Mouse (Mus musculus) liver, embryonic 11.5 days (tissue): ENCODE data around the gene Ccdc13. TPM values are rescaled to one million over a fixed set of nuclear protein-coding genes. Genes with fewer than 3 reads are reported as not detected.

Experiments
- ATAC-seq: fragments of 200-750 bp; cut with Nextera tagmentation; replicated peaks from 2 replicates; pipeline ENCODE4 v1.8.0; 2017; ENCODE audit warnings: moderate number of reproducible peaks, mild to moderate bottlenecking, moderate TSS enrichment, moderate library complexity; ENCODE audit not compliant: low FRiP score
- DNase-seq: peaks from one replicate; pipeline ENCODE4 v3.0.0-alpha.2; 2017; ENCODE audit warnings: low spot score
- H3K27ac ChIP-seq: fragments of 300-500 bp; sonication (generic); 2 replicates; pipeline ENCODE4 v1.5.1; 2014; ENCODE audit warnings: mild to moderate bottlenecking, low read depth, low read length, control low read depth
- H3K27me3 ChIP-seq: fragments of 300-500 bp; sonication (generic); replicated peaks from 2 replicates; pipeline ENCODE4 v1.6.1; 2014; ENCODE audit warnings: low read length, mixed read lengths; ENCODE audit not compliant: control insufficient read depth, insufficient read depth
- H3K36me3 ChIP-seq: fragments of 300-500 bp; sonication (generic); 2 replicates; pipeline ENCODE4 v1.6.1; 2014; ENCODE audit warnings: mild to moderate bottlenecking, low read length, moderate library complexity, mixed read lengths; ENCODE audit not compliant: control insufficient read depth, insufficient read depth
- H3K4me1 ChIP-seq: fragments of 300-500 bp; sonication (generic); replicated peaks from 2 replicates; pipeline ENCODE4 v1.6.1; 2014; ENCODE audit warnings: low read length, mixed read lengths; ENCODE audit not compliant: control insufficient read depth, insufficient read depth
- H3K4me2 ChIP-seq: fragments of 300-500 bp; sonication (generic); 2 replicates; pipeline ENCODE4 v1.6.1; 2014; ENCODE audit warnings: mild to moderate bottlenecking, control low read depth, moderate library complexity
- H3K4me3 ChIP-seq: fragments of 300-500 bp; sonication (generic); 2 replicates; pipeline ENCODE4 v1.5.1; 2014; ENCODE audit warnings: low read depth, low read length, control low read depth
- H3K9ac ChIP-seq: fragments of 300-500 bp; sonication (generic); 2 replicates; pipeline ENCODE4 v1.6.1; 2014; ENCODE audit warnings: low read depth, low read length, control low read depth
- H3K9me3 ChIP-seq: fragments of 300-500 bp; sonication (generic); 2 replicates; pipeline ENCODE4 v1.6.1; 2016; ENCODE audit warnings: low read length, inconsistent platforms, mixed read lengths; ENCODE audit not compliant: control insufficient read depth
- WGBS: fragments of 180-500 bp; shearing (Covaris S2); extraction: QIAGEN DNeasy Blood & Tissue Kit; methylation state at CpG from one replicate; pipeline ENCODE4 v1.1.7; 2014; 5-methylcytosine and 5-hydroxymethylcytosine counted together
- polyA plus RNA-seq: library from polyadenylated mRNA; unstranded; fragments of >200 nt; fragmentation: Nextera tagmentation; extraction: Ambion mirVana; gene quantifications from 2 replicates; pipeline ENCODE4 v1.2.1, GENCODE M21; 2014

The Ccdc13 gene
- polyA plus RNA-seq, 1 experiment from 2014 or later, result 0.49 TPM

GRCm38 (mm10) chr9:121833825-121834224 lies 5.4 kb downstream of the Ccdc13 start:
- Histone ChIP-seq H3K4me1 (peaks cover 2% of the 10 kb centered on the region; the same call in 1 of the 2 replicates), H3K4me3 (no peak overlapping the region), H3K9ac (no peak overlapping the region), H3K4me2 (no peak overlapping the region), H3K9me3 (no peaks in the 10 kb centered on the region), H3K27me3 (peaks cover 5% of the 10 kb centered on the region; the same call in 1 of the 2 replicates), H3K36me3 (no peaks in the 10 kb centered on the region), H3K27ac (no peak overlapping the region)
- DNase-seq, result no peak
- WGBS, result 75% methylated on average over 11 of the region's 11 CpGs
- ATAC-seq, result no peak

- DNase-seq (peak; percentile 54), ATAC-seq (no peak)
- 27% methylated on average over 6 of the region's 6 CpGs for WGBS
- Histone ChIP-seq H3K9ac (no peak overlapping the region), H3K27ac (no peak overlapping the region), H3K36me3 (no peaks in the 10 kb centered on the region), H3K4me2 (no peak overlapping the region), H3K4me3 (no peak overlapping the region), H3K4me1 (no peaks in the 10 kb centered on the region), H3K9me3 (no peaks in the 10 kb centered on the region), H3K27me3 (no peaks in the 10 kb centered on the region)
These were observed 8.3 kb downstream of the Ccdc13 start for GRCm38 (mm10) chr9:121830956-121831293.

- Histone ChIP-seq H3K27ac (no peak overlapping the region), H3K4me1 (no peaks in the 10 kb centered on the region), H3K27me3 (no peaks in the 10 kb centered on the region), H3K9me3 (no peaks in the 10 kb centered on the region), H3K4me2 (no peak overlapping the region), H3K9ac (no peak overlapping the region), H3K36me3 (no peaks in the 10 kb centered on the region), H3K4me3 (no peak overlapping the region)
- no peak for DNase-seq
- 71% methylated on average over 6 of the region's 6 CpGs for WGBS
- no peak; the same call in 1 of the 2 replicates for ATAC-seq
These were observed 8.9 kb downstream of the Ccdc13 start for GRCm38 (mm10) chr9:121830243-121830955.

- H3K27me3 ChIP-seq, result no peaks in the 10 kb centered on the region
- no peak overlapping the region for H3K4me3 ChIP-seq
- ATAC-seq (no peak), DNase-seq (no peak)
- H3K27ac ChIP-seq, result no peak overlapping the region
- H3K9me3 ChIP-seq, result no peaks in the 10 kb centered on the region
- H3K4me1 ChIP-seq, result no peaks in the 10 kb centered on the region
- no peak overlapping the region for H3K4me2 ChIP-seq
- 56% methylated on average over 7 of the region's 7 CpGs for WGBS
- H3K36me3 ChIP-seq, result no peaks in the 10 kb centered on the region
- no peak overlapping the region for H3K9ac ChIP-seq
These were observed 9.8 kb downstream of the Ccdc13 start for GRCm38 (mm10) chr9:121829270-121829992.

- no peaks in the 10 kb centered on the region for H3K4me1 ChIP-seq
- no peak overlapping the region for H3K27ac ChIP-seq
These were observed 10.9 kb downstream of the Ccdc13 start for GRCm38 (mm10) chr9:121828314-121828713.

GRCm38 (mm10) chr9:121826356-121826755 lies 12.9 kb downstream of the Ccdc13 start:
- 85% methylated on average over 3 of the region's 3 CpGs for WGBS
- no peaks in the 10 kb centered on the region for H3K4me1 ChIP-seq
- no peaks in the 10 kb centered on the region for H3K36me3 ChIP-seq
- no peak overlapping the region for H3K9ac ChIP-seq
- ATAC-seq (no peak), DNase-seq (no peak)
- no peaks in the 10 kb centered on the region for H3K9me3 ChIP-seq
- H3K4me2 ChIP-seq, result no peak overlapping the region
- H3K27me3 ChIP-seq, result no peaks in the 10 kb centered on the region
- no peak overlapping the region for H3K4me3 ChIP-seq
- no peak overlapping the region for H3K27ac ChIP-seq

More at GRCm38 (mm10) chr9:121828314-121828713, 10.9 kb downstream of the Ccdc13 start:
- no peak overlapping the region for H3K4me3 ChIP-seq
- H3K4me2 ChIP-seq, result no peak overlapping the region
- H3K9ac ChIP-seq, result no peak overlapping the region
- H3K36me3 ChIP-seq, result no peaks in the 10 kb centered on the region
- WGBS, result 59% methylated on average over 6 of the region's 6 CpGs
- no peaks in the 10 kb centered on the region for H3K9me3 ChIP-seq
- no peak for ATAC-seq
- DNase-seq, result no peak
- H3K27me3 ChIP-seq, result no peaks in the 10 kb centered on the region

GRCm38 (mm10) chr9:121823991-121824390 lies 15.3 kb downstream of the Ccdc13 start:
- H3K4me2 ChIP-seq, result no peak overlapping the region
- no peak overlapping the region for H3K27ac ChIP-seq
- ATAC-seq (no peak), DNase-seq (no peak)
- WGBS, result 76% methylated on average over 7 of the region's 7 CpGs
- no peak overlapping the region for H3K9ac ChIP-seq
- H3K9me3 ChIP-seq, result no peaks in the 10 kb centered on the region
- H3K4me3 ChIP-seq, result no peak overlapping the region
- H3K27me3 ChIP-seq, result no peaks in the 10 kb centered on the region
- no peaks in the 10 kb centered on the region for H3K4me1 ChIP-seq
- H3K36me3 ChIP-seq, result no peaks in the 10 kb centered on the region

GRCm38 (mm10) chr9:121823051-121823450 lies 16.2 kb downstream of the Ccdc13 start:
- ATAC-seq (no peak), DNase-seq (no peak)
- H3K9me3 ChIP-seq, result no peaks in the 10 kb centered on the region
- no peak overlapping the region for H3K27ac ChIP-seq
- no peaks in the 10 kb centered on the region for H3K4me1 ChIP-seq
- no peak overlapping the region for H3K4me3 ChIP-seq
- H3K4me2 ChIP-seq, result no peak overlapping the region
- H3K27me3 ChIP-seq, result no peaks in the 10 kb centered on the region
- no peaks in the 10 kb centered on the region for H3K36me3 ChIP-seq
- H3K9ac ChIP-seq, result no peak overlapping the region
- 79% methylated on average over 1 of the region's 1 CpGs for WGBS

GRCm38 (mm10) chr9:121822585-121822991 lies 16.7 kb downstream of the Ccdc13 start:
- Histone ChIP-seq H3K4me1 (no peaks in the 10 kb centered on the region), H3K36me3 (no peaks in the 10 kb centered on the region), H3K4me3 (no peak overlapping the region), H3K9me3 (no peaks in the 10 kb centered on the region), H3K9ac (no peak overlapping the region), H3K27me3 (no peaks in the 10 kb centered on the region), H3K4me2 (no peak overlapping the region), H3K27ac (no peak overlapping the region)
- WGBS, result 75% methylated on average over 6 of the region's 6 CpGs
- ATAC-seq (no peak), DNase-seq (no peak)
